Mouse (Mus musculus) CH12.LX (cell line): ENCODE measurements at regions not wholly inside any gene's neighbourhood (a gene's known extent, or its start where the extent isn't known, plus 50 kb on each side); places are given as distances from the start of the nearest gene placed in this dataset.

Experiments used
- DNase-seq: peaks from one replicate; pipeline ENCODE4 v3.0.0-alpha.2; 2013; ENCODE audit errors: extremely low read depth
- H3K27ac ChIP-seq: 2 replicates; pipeline ENCODE4 v1.5.1; 2012; ENCODE audit warnings: low read depth, mild to moderate bottlenecking, control low read depth, moderate library complexity; ENCODE audit not compliant: insufficient read depth
- H3K27me3 ChIP-seq: replicated peaks from 2 replicates; pipeline ENCODE3; 2012; ENCODE audit warnings: inconsistent platforms
- H3K36me3 ChIP-seq, 2 experiments: replicated peaks in 1 of 2; 2 replicates each; pipeline versions ENCODE3 to v1.6.1; 2012; ENCODE audit warnings: inconsistent platforms in 1 of 2, low read length in 1 of 2, mild to moderate bottlenecking in 1 of 2, mixed read lengths in 1 of 2, moderate library complexity in 1 of 2; ENCODE audit not compliant: control insufficient read depth in 1 of 2, insufficient read depth in 1 of 2
- H3K4me1 ChIP-seq, 2 experiments: 2 replicates each; pipeline ENCODE4 v1.6.1; 2012; ENCODE audit warnings: inconsistent platforms in 1 of 2, moderate library complexity in 1 of 2; ENCODE audit not compliant: insufficient read depth in 2 of 2, control insufficient read depth in 1 of 2
- H3K4me2 ChIP-seq: 2 replicates; pipeline ENCODE4 v1.6.1; 2012; ENCODE audit warnings: low read depth, mild to moderate bottlenecking, control low read depth; ENCODE audit not compliant: poor library complexity, insufficient read depth, severe bottlenecking
- H3K4me3 ChIP-seq, 3 experiments: fragments of 150-350 bp in 1 of 3; sonication (generic) in 1 of 3; replicated peaks in 1 of 3; 2 replicates each; pipeline versions ENCODE3 to v1.5.1; 2011 to 2012; ENCODE audit warnings: low read depth in 2 of 3, low read length in 2 of 3, mild to moderate bottlenecking in 2 of 3, moderate library complexity in 2 of 3, control low read depth in 1 of 3, improper control_type of control experiment in 1 of 3, inconsistent platforms in 1 of 3, mixed read lengths in 1 of 3; ENCODE audit not compliant: poor library complexity in 1 of 3
- H3K79me2 ChIP-seq: replicated peaks from 2 replicates; pipeline ENCODE4 v1.6.1; 2012; ENCODE audit warnings: mild to moderate bottlenecking, moderate library complexity; ENCODE audit not compliant: control insufficient read depth, poor library complexity, insufficient read depth, severe bottlenecking; ENCODE audit errors: extremely low read depth
- H3K9ac ChIP-seq: 2 replicates; pipeline ENCODE4 v1.6.1; 2012; ENCODE audit warnings: low read depth, mild to moderate bottlenecking, control low read depth, moderate library complexity; ENCODE audit not compliant: insufficient read depth
- H3K9me3 ChIP-seq: replicated peaks from 2 replicates; pipeline ENCODE3; 2012; ENCODE audit warnings: low read length, inconsistent platforms, mixed read lengths
- E2F4 ChIP-seq: IDR thresholded peaks from 2 replicates; pipeline ENCODE4 v1.6.1; 2011; ENCODE audit warnings: low read depth, low read length, improper control_type of control experiment; ENCODE audit not compliant: insufficient replicate concordance
- ELF1 ChIP-seq: IDR thresholded peaks from 2 replicates; pipeline ENCODE4 v1.6.1; 2014; ENCODE audit warnings: low read depth, mild to moderate bottlenecking, inconsistent platforms, low read length, improper control_type of control experiment
- ETS1 ChIP-seq: conservative IDR thresholded peaks from 2 replicates; pipeline ENCODE4 v1.6.1; 2012; ENCODE audit warnings: low read depth, mild to moderate bottlenecking, inconsistent platforms, low read length, improper control_type of control experiment, moderate library complexity
- POLR2AphosphoS2 ChIP-seq: IDR thresholded peaks from 2 replicates; pipeline ENCODE4 v1.6.1; 2011; ENCODE audit warnings: low read depth, low read length, improper control_type of control experiment
- RAD21 ChIP-seq: IDR thresholded peaks from 2 replicates; pipeline ENCODE4 v1.6.1; 2011; ENCODE audit warnings: low read depth, mild to moderate bottlenecking, low read length, improper control_type of control experiment, moderate library complexity
- SIN3A ChIP-seq: IDR thresholded peaks from 2 replicates; pipeline ENCODE4 v1.6.1; 2012; ENCODE audit warnings: low read length, improper control_type of control experiment, inconsistent platforms
- USF1 ChIP-seq: IDR thresholded peaks from 2 replicates; pipeline ENCODE4 v1.6.1; 2014; ENCODE audit warnings: low read depth, mild to moderate bottlenecking, inconsistent platforms, low read length, improper control_type of control experiment
- ZKSCAN1 ChIP-seq: IDR thresholded peaks from 2 replicates; pipeline ENCODE4 v1.6.1; 2012; ENCODE audit warnings: low read depth, inconsistent platforms, low read length, improper control_type of control experiment, borderline replicate concordance
- ZMIZ1 ChIP-seq: IDR thresholded peaks from 2 replicates; pipeline ENCODE4 v1.6.1; 2012; ENCODE audit warnings: low read depth, mild to moderate bottlenecking, inconsistent platforms, low read length, improper control_type of control experiment
- dilution Hi-C: fragments of 300-500 bp; cut with MboI; formaldehyde crosslinking; loops from 2 replicates; pipeline ENCODE4 v1.14.3; 2020; ENCODE audit warnings: low sequenced_read_pairs; ENCODE audit not compliant: extremely low pct_unique_long_range_greater_than_20kb, extremely low pct_ligation_motif_present
- in situ Hi-C: fragments of 300-500 bp; cut with MboI; formaldehyde crosslinking; loops from 3 replicates; pipeline ENCODE4 v1.14.3; 2019; ENCODE audit warnings: low sequenced_read_pairs, low pct_ligation_motif_present, low pct_unique_long_range_greater_than_20kb, mixed read lengths

DNA sequence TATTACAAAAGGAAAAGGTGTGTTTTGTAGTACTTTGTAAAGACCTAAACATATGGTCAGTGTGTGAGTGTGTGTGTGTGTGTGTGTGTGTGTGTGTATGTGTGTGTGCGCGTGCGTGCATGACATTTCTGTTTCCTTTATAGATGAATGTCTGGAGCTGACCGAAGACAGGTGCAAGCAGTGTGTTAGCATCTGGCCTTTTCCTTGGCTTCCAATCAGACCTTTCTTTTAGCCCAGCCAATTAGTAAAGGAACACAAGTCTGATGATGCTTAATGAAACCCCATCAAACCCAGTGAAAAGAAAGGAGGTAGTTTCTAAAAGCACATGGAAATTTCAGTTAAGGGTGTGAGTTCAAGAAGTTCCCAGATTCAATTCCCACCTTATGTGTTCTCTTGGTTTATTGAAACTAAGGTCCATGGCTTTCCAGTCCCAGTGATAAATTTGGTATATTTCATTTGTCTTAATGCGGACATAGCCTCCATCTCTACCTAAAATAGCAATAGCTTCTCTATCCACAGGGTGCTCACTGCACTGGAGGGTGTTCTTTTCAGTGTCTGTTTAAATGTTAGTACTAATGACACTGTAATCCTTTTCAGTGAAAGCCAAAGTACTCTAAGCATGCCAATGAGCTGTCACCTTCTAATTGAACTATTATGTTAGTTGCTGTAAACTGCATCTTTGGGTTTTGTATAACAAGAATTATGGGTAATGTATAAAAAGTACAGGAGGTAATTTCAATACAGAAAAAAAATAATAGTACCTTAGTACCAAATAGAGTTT, 719.9 kb upstream of the Tenm3 start:
- dilution Hi-C loops: no loop called here
- TF ChIP-seq SIN3A: no peak
- in situ Hi-C loops: no loop called here

DNA sequence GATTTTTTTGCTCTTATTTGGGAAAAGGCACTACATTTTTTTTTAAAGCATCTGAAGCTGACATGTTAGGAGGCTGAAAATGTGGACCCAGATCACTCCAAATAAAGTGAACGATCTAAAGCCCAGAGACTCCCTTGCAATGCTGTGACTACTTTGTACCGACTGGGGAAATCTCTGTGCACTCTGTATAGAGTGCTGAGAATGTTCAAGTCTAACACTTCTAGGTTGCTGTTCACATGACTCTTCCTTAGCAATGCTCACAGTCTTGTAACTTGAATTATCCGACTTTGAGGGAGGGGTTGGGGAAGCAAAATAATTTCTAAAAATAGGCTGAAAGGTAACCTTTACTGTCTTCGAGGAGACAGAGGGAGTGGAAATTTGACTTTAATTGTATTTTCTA, 719.2 kb upstream of the Tenm3 start:
- Histone ChIP-seq H3K9ac (no peak overlapping the region), H3K36me3 (no peaks in the 10 kb centered on the region), H3K79me2 (no peaks in the 10 kb centered on the region), H3K27me3 (no peaks in the 10 kb centered on the region), H3K4me2 (no peak overlapping the region), H3K27ac (no peak overlapping the region), H3K4me3 (no peak overlapping the region), H3K9me3 (peaks cover 27% of the 10 kb centered on the region), H3K4me1 (no peaks in the 10 kb centered on the region)
- TF ChIP-seq USF1: no peak
- no peak for TF ChIP-seq POLR2AphosphoS2
- no peak for TF ChIP-seq ELF1
- no peak for TF ChIP-seq ZMIZ1
- no peak for TF ChIP-seq E2F4
- no peak for TF ChIP-seq ETS1
- in situ Hi-C loops (no loop called here), dilution Hi-C loops (no loop called here)
- no peak for DNase-seq

More for the DNA sequence above, 719.9 kb upstream of the Tenm3 start:
- DNase-seq: no peak
- Histone ChIP-seq H3K9ac (no peak overlapping the region), H3K4me1 (no peaks in the 10 kb centered on the region), H3K4me3 (no peak overlapping the region), H3K27ac (no peak overlapping the region), H3K9me3 (peaks cover 28% of the 10 kb centered on the region), H3K4me2 (no peak overlapping the region), H3K79me2 (no peaks in the 10 kb centered on the region), H3K36me3 (no peaks in the 10 kb centered on the region), H3K27me3 (no peaks in the 10 kb centered on the region)

- no peaks in the 10 kb centered on the region for H3K27me3 ChIP-seq
- dilution Hi-C loops: no loop called here
These were observed 712.1 kb upstream of the Tenm3 start for GRCm38 (mm10) chr8:49555724-49556457.

More at GRCm38 (mm10) chr8:49555724-49556457, 712.1 kb upstream of the Tenm3 start:
- H3K9ac ChIP-seq: no peak overlapping the region
- H3K4me1 ChIP-seq: no peaks in the 10 kb centered on the region
- H3K9me3 ChIP-seq: peaks cover 16% of the 10 kb centered on the region
- H3K27ac ChIP-seq: no peak overlapping the region
- in situ Hi-C loops: no loop called here
- H3K36me3 ChIP-seq: no peaks in the 10 kb centered on the region
- no peak overlapping the region for H3K4me2 ChIP-seq
- H3K4me3 ChIP-seq: no peak overlapping the region
- no peak for TF ChIP-seq RAD21
- TF ChIP-seq ZKSCAN1: no peak
- no peak for DNase-seq
- no peaks in the 10 kb centered on the region for H3K79me2 ChIP-seq
